Comparison of ENCODE assay signal across 7 mouse cellular contexts in genomic region chr5:137502667-137503110, GRCm38 (mm10). TPM values are rescaled to one million over a fixed set of nuclear protein-coding genes. Genes with fewer than 3 reads are reported as not detected.
A peak's percentile ranks its signal among the peaks of the same experiment; 100 is the strongest.
DNase-seq lines count a peak whose midpoint lies in the region; ATAC-seq and TF ChIP-seq lines count a peak whose summit lies in the region.

No protein-coding gene starts in this region.

- 0 out of 2 replicates have a peak, but pooled peaks cover 3% of the 10 kb centered on the region for H3K36me3 ChIP-seq in ES-E14 (ENCODE audit: control insufficient read depth, insufficient read depth, low read length, poor library complexity, severe bottlenecking)
- peaks cover 8% of the 10 kb centered on the region; the same call in 1 of the 2 replicates for H3K36me3 ChIP-seq in kidney, embryonic 16.5 days (ENCODE audit: insufficient read depth, low read length)
- H3K36me3 ChIP-seq in lung, postnatal 0 days (ENCODE audit: insufficient read depth, low read length): no peaks in the 10 kb centered on the region

- TF ChIP-seq EP300 in lung, postnatal 0 days (IDR thresholded peaks at IDR 0.05): no peak

- TF ChIP-seq CTCF in cortical plate, adult 2 months (IDR thresholded peaks at IDR 0.05; ENCODE audit: extremely low read depth, insufficient read depth, low read length): peak; percentile 70
- peak; percentile 99 for TF ChIP-seq CTCF in lung, postnatal 0 days (IDR thresholded peaks at IDR 0.05)

- TF ChIP-seq POLR2A in cortical plate, adult 2 months (IDR thresholded peaks at IDR 0.05; ENCODE audit: extremely low read depth, insufficient read depth, low read length): peak; percentile 8; the same call in 1 of the 2 replicates

- ATAC-seq in kidney, embryonic 16.5 days (ENCODE audit: low FRiP score, low TSS enrichment): peak; percentile 92
- peak; percentile 88 for ATAC-seq in lung, postnatal 0 days

- peaks cover 0 to 8% of the 10 kb centered on the region in 2 experiments; a peak in 1 of 4 replicates for H3K4me1 ChIP-seq in ES-E14 (ENCODE audit: control insufficient read depth in 2 of 2, insufficient read depth in 2 of 2, low read length in 2 of 2, poor library complexity in 1 of 2)
- peaks cover 2% of the 10 kb centered on the region; the same call in 1 of the 2 replicates for H3K4me1 ChIP-seq in cortical plate, adult 2 months (ENCODE audit: control insufficient read depth, insufficient read depth, low read length)
- peaks cover 18% of the 10 kb centered on the region for H3K4me1 ChIP-seq in kidney, embryonic 16.5 days (ENCODE audit: insufficient read depth, low read length)
- peaks cover 7% of the 10 kb centered on the region; the same call in 1 of the 2 replicates for H3K4me1 ChIP-seq in lung, postnatal 0 days (ENCODE audit: insufficient read depth, low read depth, low read length)

- in situ Hi-C loops in ES-E14 (cut with MboI; ENCODE audit: low sequenced_read_pairs in 2 of 2, unreplicated experiment in 2 of 2): no loop called here

- 0% methylated on average over 28 of the region's 30 CpGs for WGBS in kidney, embryonic 16.5 days
- WGBS in lung, postnatal 0 days: under 1% methylated on average over 30 of the region's 30 CpGs

- H3K4me3 ChIP-seq in ES-E14 (ENCODE audit: insufficient read depth in 1 of 2, low read depth in 1 of 2, low read length in 2 of 2, poor library complexity in 1 of 2, severe bottlenecking in 1 of 2): peak overlapping the region; percentile 71 to 82
- peak overlapping the region; percentile 62 for H3K4me3 ChIP-seq in cortical plate, adult 2 months (ENCODE audit: insufficient read depth, low read length)
- peak overlapping the region; percentile 79 for H3K4me3 ChIP-seq in kidney, embryonic 16.5 days (ENCODE audit: low read length)
- peak overlapping the region; percentile 72 for H3K4me3 ChIP-seq in lung, postnatal 0 days (ENCODE audit: low read depth, low read length)

- peak; percentile 86 for DNase-seq in CD4-positive helper T cell, adult 2 months (ENCODE audit: low read depth, low spot score)
- DNase-seq in ES-E14 (ENCODE audit: low read depth, low spot score): peak; percentile 86
- peak; percentile 69 to 87 for DNase-seq in gastrocnemius, postnatal 4 days (ENCODE audit: low spot score in 2 of 2)
- peak; percentile 98 for DNase-seq in lung, postnatal 0 days (ENCODE audit: low spot score)
- peak; percentile 89 to 90 for DNase-seq in right cerebral cortex, postnatal 10 days (ENCODE audit: low spot score in 2 of 2)

- peak overlapping the region; percentile 60 for H3K4me2 ChIP-seq in kidney, embryonic 16.5 days (replicated peaks; ENCODE audit: low read depth, low read length)
- peak overlapping the region; percentile 49 for H3K4me2 ChIP-seq in lung, postnatal 0 days (replicated peaks; ENCODE audit: low read depth, low read length)

- H3K27me3 ChIP-seq in kidney, embryonic 16.5 days (ENCODE audit: insufficient read depth, low read length): no peaks in the 10 kb centered on the region
- H3K27me3 ChIP-seq in lung, postnatal 0 days (replicated peaks; ENCODE audit: insufficient read depth, low read length): no peaks in the 10 kb centered on the region

- H3K9me3 ChIP-seq in ES-E14 (ENCODE audit: control insufficient read depth, insufficient read depth, low read depth, low read length): no peaks in the 10 kb centered on the region
- no peaks in the 10 kb centered on the region for H3K9me3 ChIP-seq in kidney, embryonic 16.5 days (ENCODE audit: low read length)
- H3K9me3 ChIP-seq in lung, postnatal 0 days (ENCODE audit: low read length): no peaks in the 10 kb centered on the region

- H3K27ac ChIP-seq in ES-E14 (ENCODE audit: insufficient read depth, low read depth, low read length, poor library complexity, severe bottlenecking): peak overlapping the region; percentile 85
- H3K27ac ChIP-seq in cortical plate, adult 2 months (ENCODE audit: insufficient read depth, low read length): no peak overlapping the region
- peak overlapping the region; percentile 99 for H3K27ac ChIP-seq in kidney, embryonic 16.5 days (ENCODE audit: low read length)
- H3K27ac ChIP-seq in lung, postnatal 0 days (ENCODE audit: low read length): peak overlapping the region; percentile 96

- peak overlapping the region; percentile 94 for H3K9ac ChIP-seq in ES-E14 (ENCODE audit: insufficient read depth, low read depth, low read length, poor library complexity, severe bottlenecking)
- peak overlapping the region; percentile 60 for H3K9ac ChIP-seq in kidney, embryonic 16.5 days (replicated peaks; ENCODE audit: low read length)
- 0 out of 2 replicates have a peak overlapping the region, but pooled peaks have one; percentile 10 for H3K9ac ChIP-seq in lung, postnatal 0 days (replicated peaks; ENCODE audit: low read depth)

TF ChIP-seq in ES-E14, 5 proteins besides CTCF, POLR2A, EP300 and RAD21:
- TF ChIP-seq ZC3H11A (IDR thresholded peaks at IDR 0.05; ENCODE audit: borderline replicate concordance, low read depth, low read length) (no peak), MAFK (IDR thresholded peaks at IDR 0.05; ENCODE audit: insufficient read depth, low read depth, low read length) (no peak), CHD2 (IDR thresholded peaks at IDR 0.05; ENCODE audit: low read depth, low read length) (no peak), ZNF384 (IDR thresholded peaks at IDR 0.05; ENCODE audit: low read depth, low read length) (no peak), HCFC1 (IDR thresholded peaks at IDR 0.05; ENCODE audit: borderline replicate concordance, insufficient read depth, low read length) (no peak)
TF ChIP-seq in ES-E14: peak in this region for 0.

RNA-seq across cellular contexts. Expression of gene Pop7, which starts 0.4 kb away (rescaled TPM):
- total RNA-seq in ES-E14 (2012; rRNA removed): 35.7 and 41.7 TPM in 2 replicates
- polyA plus RNA-seq in cortical plate, adult 2 months (2012; rRNA removed): 46.4 and 48.5 TPM in 2 replicates
- 10 to 100 TPM; 19.8 to 22.6 TPM for total RNA-seq in gastrocnemius, postnatal 4 days (2021)
- polyA plus RNA-seq in kidney, embryonic 16.5 days (2015; fragmentation: Nextera tagmentation; extraction: Ambion mirVana): 51.2 and 53.0 TPM in 2 replicates
- 37.8 and 38.7 TPM in 2 replicates for polyA plus RNA-seq in lung, postnatal 0 days (2015; fragmentation: Nextera tagmentation; extraction: Ambion mirVana)

RNA-seq across cellular contexts. Expression of gene Gigyf1, which starts 15.7 kb away (rescaled TPM):
- 24.7 and 40.3 TPM in 2 replicates for total RNA-seq in ES-E14 (2012; rRNA removed)
- polyA plus RNA-seq in cortical plate, adult 2 months (2012; rRNA removed): 41.0 and 50.2 TPM in 2 replicates
- total RNA-seq in gastrocnemius, postnatal 4 days (2021): 10 to 100 TPM; 27.5 to 30.7 TPM
- polyA plus RNA-seq in kidney, embryonic 16.5 days (2015; fragmentation: Nextera tagmentation; extraction: Ambion mirVana): 11.9 and 12.2 TPM in 2 replicates
- polyA plus RNA-seq in lung, postnatal 0 days (2015; fragmentation: Nextera tagmentation; extraction: Ambion mirVana): 10.6 and 12.4 TPM in 2 replicates

RNA-seq across cellular contexts. Expression of gene Zan, which starts 25.8 kb away (rescaled TPM):
- total RNA-seq in ES-E14 (2012; rRNA removed): 0.95 and 2.6 TPM in 2 replicates
- polyA plus RNA-seq in cortical plate, adult 2 months (2012; rRNA removed): 0.15 and 0.21 TPM in 2 replicates
- under 1 TPM; 0.18 to 0.56 TPM for total RNA-seq in gastrocnemius, postnatal 4 days (2021)
- polyA plus RNA-seq in kidney, embryonic 16.5 days (2015; fragmentation: Nextera tagmentation; extraction: Ambion mirVana): 0.11 and 0.17 TPM in 2 replicates
- polyA plus RNA-seq in lung, postnatal 0 days (2015; fragmentation: Nextera tagmentation; extraction: Ambion mirVana): 0.11 TPM in 2 replicates

RNA-seq across cellular contexts. Expression of gene Epo, which starts 30.4 kb away (rescaled TPM):
- 0.36 and 0.48 TPM in 2 replicates for total RNA-seq in ES-E14 (2012; rRNA removed)
- polyA plus RNA-seq in cortical plate, adult 2 months (2012; rRNA removed): not detected in 2 replicates
- total RNA-seq in gastrocnemius, postnatal 4 days (2021): not detected
- 0.24 and 0.36 TPM in 2 replicates for polyA plus RNA-seq in kidney, embryonic 16.5 days (2015; fragmentation: Nextera tagmentation; extraction: Ambion mirVana)
- not detected in 2 replicates for polyA plus RNA-seq in lung, postnatal 0 days (2015; fragmentation: Nextera tagmentation; extraction: Ambion mirVana)

RNA-seq across cellular contexts. Expression of gene Gnb2, which starts 30.6 kb away (rescaled TPM):
- 259 and 297 TPM in 2 replicates for total RNA-seq in ES-E14 (2012; rRNA removed)
- polyA plus RNA-seq in cortical plate, adult 2 months (2012; rRNA removed): 653 and 687 TPM in 2 replicates
- 100 to 1,000 TPM; 483 to 529 TPM for total RNA-seq in gastrocnemius, postnatal 4 days (2021)
- 358 and 388 TPM in 2 replicates for polyA plus RNA-seq in kidney, embryonic 16.5 days (2015; fragmentation: Nextera tagmentation; extraction: Ambion mirVana)
- polyA plus RNA-seq in lung, postnatal 0 days (2015; fragmentation: Nextera tagmentation; extraction: Ambion mirVana): 507 and 513 TPM in 2 replicates

Comparison
In these comparisons a context has a peak if more than half of its experiments do, and no peak if none do; other contexts are left out.
1. H3K9ac ChIP-seq: peak in every context shown above with its lines; median percentile 94 in ES-E14; 60 in kidney, embryonic 16.5 days; 10 in lung, postnatal 0 days.